Mouse (Mus musculus): ENCODE measurements around the gene Cltb.

The Cltb gene

GRCm38 (mm10) chr13:54610972-54611754 is at the start of gene Cltb:
Gene Cltb, minus strand, starts transcription at chr13:54611344.
- Histone ChIP-seq H3K4me1 (replicated peaks; ENCODE audit: low read depth, low read length) (peaks cover 78% of the 10 kb centered on the region), H3K4me3 (replicated peaks; ENCODE audit: low read length) (peak within 1 kb of the TSS; percentile 91), H3K9me3 (ENCODE audit: low read length) (no peaks in the 10 kb centered on the region), H3K36me3 (ENCODE audit: insufficient read depth, low read length) (peaks cover 10% of the 10 kb centered on the region), H3K27me3 (ENCODE audit: insufficient read depth, low read length) (peaks cover 5% of the 10 kb centered on the region; the same call in 1 of the 2 replicates)
- TF ChIP-seq NANOG (IDR thresholded peaks at IDR 0.05; ENCODE audit: borderline replicate concordance, low read length) (no peak), CTCF (conservative IDR thresholded peaks at IDR 0.05; ENCODE audit: low read length) (no peak), POU5F1 (IDR thresholded peaks at IDR 0.05; ENCODE audit: borderline replicate concordance, low read length) (no peak)

GRCm38 (mm10) chr13:54660877-54661276 is 49.7 kb upstream of the Cltb start:
- Histone ChIP-seq H3K4me3 (replicated peaks; ENCODE audit: low read length) (no peak overlapping the region), H3K27me3 (ENCODE audit: insufficient read depth, low read length) (no peaks in the 10 kb centered on the region), H3K36me3 (ENCODE audit: insufficient read depth, low read length) (peaks cover 91% of the 10 kb centered on the region), H3K4me1 (replicated peaks; ENCODE audit: low read depth, low read length) (peaks cover 47% of the 10 kb centered on the region), H3K9me3 (ENCODE audit: low read length) (no peaks in the 10 kb centered on the region)
- TF ChIP-seq CTCF (conservative IDR thresholded peaks at IDR 0.05; ENCODE audit: low read length) (no peak), NANOG (IDR thresholded peaks at IDR 0.05; ENCODE audit: borderline replicate concordance, low read length) (no peak), POU5F1 (IDR thresholded peaks at IDR 0.05; ENCODE audit: borderline replicate concordance, low read length) (no peak)

- Histone ChIP-seq H3K27me3 (ENCODE audit: insufficient read depth, low read length) (no peaks in the 10 kb centered on the region), H3K4me3 (replicated peaks; ENCODE audit: low read length) (no peak overlapping the region), H3K4me1 (replicated peaks; ENCODE audit: low read depth, low read length) (peaks cover 31% of the 10 kb centered on the region), H3K36me3 (ENCODE audit: insufficient read depth, low read length) (peaks cover 100% of the 10 kb centered on the region), H3K9me3 (ENCODE audit: low read length) (no peaks in the 10 kb centered on the region)
- TF ChIP-seq NANOG (IDR thresholded peaks at IDR 0.05; ENCODE audit: borderline replicate concordance, low read length) (no peak), POU5F1 (IDR thresholded peaks at IDR 0.05; ENCODE audit: borderline replicate concordance, low read length) (no peak), CTCF (conservative IDR thresholded peaks at IDR 0.05; ENCODE audit: low read length) (no peak)
These were observed 39.3 kb upstream of the Cltb start for GRCm38 (mm10) chr13:54650461-54650860.

- Histone ChIP-seq H3K27me3 (ENCODE audit: insufficient read depth, low read length) (no peaks in the 10 kb centered on the region), H3K36me3 (ENCODE audit: insufficient read depth, low read length) (peaks cover 88% of the 10 kb centered on the region), H3K4me1 (replicated peaks; ENCODE audit: low read depth, low read length) (peaks cover 9% of the 10 kb centered on the region; the same call in 1 of the 2 replicates), H3K4me3 (replicated peaks; ENCODE audit: low read length) (no peak overlapping the region), H3K9me3 (ENCODE audit: low read length) (no peaks in the 10 kb centered on the region)
- TF ChIP-seq POU5F1 (IDR thresholded peaks at IDR 0.05; ENCODE audit: borderline replicate concordance, low read length) (no peak), CTCF (conservative IDR thresholded peaks at IDR 0.05; ENCODE audit: low read length) (no peak), NANOG (IDR thresholded peaks at IDR 0.05; ENCODE audit: borderline replicate concordance, low read length) (no peak)
These were observed 23.9 kb upstream of the Cltb start for GRCm38 (mm10) chr13:54635011-54635410.

GRCm38 (mm10) chr13:54632731-54633277 is 21.7 kb upstream of the Cltb start:
- H3K4me3 ChIP-seq (replicated peaks; ENCODE audit: low read length), result no peak overlapping the region
- no peak for TF ChIP-seq NANOG (IDR thresholded peaks at IDR 0.05; ENCODE audit: borderline replicate concordance, low read length)
- TF ChIP-seq CTCF (conservative IDR thresholded peaks at IDR 0.05; ENCODE audit: low read length), result no peak
- no peak for TF ChIP-seq POU5F1 (IDR thresholded peaks at IDR 0.05; ENCODE audit: borderline replicate concordance, low read length)
- peaks cover 88% of the 10 kb centered on the region for H3K36me3 ChIP-seq (ENCODE audit: insufficient read depth, low read length)
- H3K9me3 ChIP-seq (ENCODE audit: low read length), result no peaks in the 10 kb centered on the region
- H3K4me1 ChIP-seq (replicated peaks; ENCODE audit: low read depth, low read length), result peaks cover 22% of the 10 kb centered on the region; the same call in 1 of the 2 replicates
- no peaks in the 10 kb centered on the region for H3K27me3 ChIP-seq (ENCODE audit: insufficient read depth, low read length)

- TF ChIP-seq NANOG (IDR thresholded peaks at IDR 0.05; ENCODE audit: borderline replicate concordance, low read length) (no peak), CTCF (conservative IDR thresholded peaks at IDR 0.05; ENCODE audit: low read length) (no peak), POU5F1 (IDR thresholded peaks at IDR 0.05; ENCODE audit: borderline replicate concordance, low read length) (no peak)
- Histone ChIP-seq H3K4me1 (replicated peaks; ENCODE audit: low read depth, low read length) (peaks cover 52% of the 10 kb centered on the region), H3K36me3 (ENCODE audit: insufficient read depth, low read length) (peaks cover 77% of the 10 kb centered on the region)
These were observed 18.0 kb upstream of the Cltb start for GRCm38 (mm10) chr13:54629128-54629527.

GRCm38 (mm10) chr13:54621960-54622521 is 10.9 kb upstream of the Cltb start:
- TF ChIP-seq POU5F1 (IDR thresholded peaks at IDR 0.05; ENCODE audit: borderline replicate concordance, low read length) (no peak), NANOG (IDR thresholded peaks at IDR 0.05; ENCODE audit: borderline replicate concordance, low read length) (no peak), CTCF (conservative IDR thresholded peaks at IDR 0.05; ENCODE audit: low read length) (no peak)
- peaks cover 23% of the 10 kb centered on the region; the same call in 1 of the 2 replicates for H3K36me3 ChIP-seq (ENCODE audit: insufficient read depth, low read length)
- H3K9me3 ChIP-seq (ENCODE audit: low read length), result no peaks in the 10 kb centered on the region
- H3K4me3 ChIP-seq (replicated peaks; ENCODE audit: low read length), result peak overlapping the region; percentile 100
- peaks cover 54% of the 10 kb centered on the region for H3K4me1 ChIP-seq (replicated peaks; ENCODE audit: low read depth, low read length)
- no peaks in the 10 kb centered on the region for H3K27me3 ChIP-seq (ENCODE audit: insufficient read depth, low read length)

More at GRCm38 (mm10) chr13:54629128-54629527, 18.0 kb upstream of the Cltb start:
- Histone ChIP-seq H3K4me3 (replicated peaks; ENCODE audit: low read length) (no peak overlapping the region), H3K27me3 (ENCODE audit: insufficient read depth, low read length) (no peaks in the 10 kb centered on the region), H3K9me3 (ENCODE audit: low read length) (no peaks in the 10 kb centered on the region)

- Histone ChIP-seq H3K4me1 (replicated peaks; ENCODE audit: low read depth, low read length) (peaks cover 54% of the 10 kb centered on the region), H3K27me3 (ENCODE audit: insufficient read depth, low read length) (no peaks in the 10 kb centered on the region), H3K36me3 (ENCODE audit: insufficient read depth, low read length) (peaks cover 17% of the 10 kb centered on the region; the same call in 1 of the 2 replicates), H3K4me3 (replicated peaks; ENCODE audit: low read length) (peak within 1 kb of the TSS; percentile 100), H3K9me3 (ENCODE audit: low read length) (no peaks in the 10 kb centered on the region)
- no peak for TF ChIP-seq NANOG (IDR thresholded peaks at IDR 0.05; ENCODE audit: borderline replicate concordance, low read length)
- no peak for TF ChIP-seq POU5F1 (IDR thresholded peaks at IDR 0.05; ENCODE audit: borderline replicate concordance, low read length)
- TF ChIP-seq CTCF (conservative IDR thresholded peaks at IDR 0.05; ENCODE audit: low read length), result peak; percentile 74
These were observed 10.2 kb upstream of the Cltb start, which contains the start of gene Faf2 for GRCm38 (mm10) chr13:54621155-54621932. Gene Faf2, plus strand, starts transcription at chr13:54621784.

Measured in E14TG2a.4 (cell line).